Mouse (Mus musculus): ENCODE measurements at regions not wholly inside any gene's neighbourhood (a gene's known extent, or its start where the extent isn't known, plus 50 kb on each side); places are given as distances from the start of the nearest gene placed in this dataset.
"Not testable (repeated sequence)": the region's sequence is repeated elsewhere in the genome, so short reads cannot be mapped to it uniquely, and the experiment has no call there.

DNA sequence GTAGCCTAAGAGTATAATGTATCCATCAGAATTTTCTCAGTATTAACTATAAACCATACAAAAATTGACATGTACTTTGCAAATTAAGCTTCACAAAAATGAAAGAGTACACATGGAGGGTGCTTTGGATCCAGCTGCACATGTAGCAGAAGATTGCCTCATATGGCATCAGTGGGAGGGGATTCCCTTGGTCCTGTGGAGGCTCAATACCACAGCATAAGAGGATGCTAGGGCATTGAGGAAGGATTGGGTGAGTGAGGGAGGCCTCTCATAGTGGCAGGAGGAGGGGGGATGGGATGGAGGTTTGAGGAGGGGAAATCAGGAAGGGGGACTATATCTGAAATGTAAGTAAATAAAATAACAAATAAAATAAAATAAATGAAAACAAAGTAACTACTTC, 301.7 kb upstream of the Cntn5 start:
- no peak for DNase-seq (ENCODE audit: low spot score in 2 of 2)

DNA sequence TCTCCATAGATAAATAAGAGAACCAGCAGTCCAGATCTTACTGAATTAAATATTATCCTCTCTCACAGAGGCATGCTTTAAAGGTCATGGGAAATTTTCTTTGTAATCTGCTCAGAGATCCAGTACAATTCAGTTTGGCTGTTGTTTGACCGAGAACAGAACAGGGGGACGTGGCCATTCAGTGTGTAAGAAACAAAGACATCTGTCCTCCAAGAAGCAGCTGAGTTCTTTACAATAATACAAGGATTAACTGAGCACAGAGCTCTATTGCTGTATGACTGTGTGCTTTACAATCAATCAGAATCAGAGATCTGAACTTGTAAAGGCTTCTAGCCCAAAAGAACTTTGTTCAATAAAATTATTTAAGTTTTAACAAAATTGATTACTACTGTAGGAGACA, 287.6 kb upstream of the Cntn5 start:
- no peak for DNase-seq (ENCODE audit: low spot score in 2 of 2)

DNA sequence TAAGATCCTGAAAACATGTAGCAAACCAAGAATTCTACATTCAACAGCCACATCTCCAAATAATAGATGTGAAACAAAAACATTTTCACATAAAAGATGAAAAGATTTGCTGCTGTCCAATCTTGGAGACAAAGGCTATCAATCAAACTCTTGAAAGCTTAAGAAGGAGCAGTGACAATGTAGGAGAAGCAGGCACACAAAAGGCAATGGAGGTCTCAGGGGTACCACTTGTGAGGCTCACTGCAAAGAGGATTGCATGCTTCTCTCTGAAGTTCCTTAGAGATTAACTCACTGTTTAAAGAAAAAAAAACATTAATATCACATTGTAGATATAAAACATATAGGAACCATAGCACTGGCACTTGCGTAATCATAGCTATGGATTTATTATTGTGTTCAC, 241.2 kb upstream of the Cntn5 start:
- DNase-seq (ENCODE audit: low spot score in 2 of 2), result no peak

- DNase-seq (ENCODE audit: low spot score in 2 of 2), result no peak
Measured at GRCm38 (mm10) chr9:11126833-11127232, 222.3 kb upstream of the Cntn5 start.

DNA sequence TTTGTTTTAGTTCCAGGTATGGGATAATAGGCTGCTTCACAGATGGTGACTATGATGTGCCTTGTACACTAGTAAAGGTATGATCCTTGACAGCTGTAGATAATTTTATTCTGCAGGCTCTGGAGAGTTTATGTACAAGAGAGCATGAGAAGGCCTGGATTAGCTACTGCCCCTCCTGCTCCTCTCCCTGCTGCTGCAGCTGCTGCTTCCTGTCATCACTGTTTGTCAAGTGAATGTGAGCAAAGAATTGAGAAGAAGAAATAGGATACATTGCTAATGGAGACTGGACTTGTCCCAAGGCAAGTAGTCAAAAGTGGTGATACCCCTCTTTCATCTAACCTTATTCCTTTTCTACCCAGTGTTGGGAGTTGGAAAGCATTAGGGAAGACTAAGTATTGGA, 214.6 kb upstream of the Cntn5 start:
- DNase-seq (ENCODE audit: low spot score in 2 of 2), result no peak

DNA sequence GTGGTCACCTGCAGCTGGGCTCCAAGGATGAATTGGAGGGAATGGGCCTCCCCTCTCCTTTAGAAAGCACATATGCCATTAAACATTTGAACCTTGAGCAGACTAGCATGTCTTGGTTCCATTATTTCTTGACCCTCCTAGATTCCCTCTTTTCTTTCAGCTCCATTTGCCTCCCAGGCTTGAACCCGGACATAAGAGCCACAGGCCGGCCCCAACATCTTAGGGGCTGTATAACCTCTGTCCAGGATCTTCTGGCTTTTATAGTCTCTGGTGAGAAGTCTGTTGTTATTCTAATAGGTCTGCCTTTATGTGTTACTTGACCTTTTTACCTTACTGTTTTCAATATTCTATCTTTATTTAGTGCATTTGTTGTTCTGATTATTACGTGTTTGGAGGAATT, 203.3 kb upstream of the Cntn5 start:
- not testable (repeated sequence) for DNase-seq (ENCODE audit: low spot score in 2 of 2)

GRCm38 (mm10) chr9:11107212-11107611, 202.6 kb upstream of the Cntn5 start:
- DNase-seq (ENCODE audit: low spot score in 2 of 2), result not testable (repeated sequence)

DNA sequence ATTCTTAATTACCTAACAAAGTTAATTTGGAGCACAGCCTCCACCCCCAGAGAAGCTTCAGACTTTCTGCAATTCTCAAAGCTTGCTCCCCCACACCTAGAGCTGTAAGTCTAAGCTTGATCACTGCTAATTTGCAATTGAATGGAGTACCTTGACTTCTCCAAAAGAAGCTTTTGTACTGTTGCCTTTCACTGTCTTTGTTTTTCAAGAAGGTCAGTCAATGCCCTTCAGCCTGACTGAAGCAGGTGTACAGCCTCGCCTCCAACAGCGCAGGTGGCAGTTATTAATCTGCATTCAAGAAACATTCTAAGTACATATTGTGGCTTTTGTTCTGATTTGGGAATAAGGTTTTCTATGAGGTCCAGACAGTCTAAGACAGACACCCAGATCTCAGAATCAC, 201.7 kb upstream of the Cntn5 start:
- no peak for DNase-seq (ENCODE audit: low spot score in 2 of 2)

DNA sequence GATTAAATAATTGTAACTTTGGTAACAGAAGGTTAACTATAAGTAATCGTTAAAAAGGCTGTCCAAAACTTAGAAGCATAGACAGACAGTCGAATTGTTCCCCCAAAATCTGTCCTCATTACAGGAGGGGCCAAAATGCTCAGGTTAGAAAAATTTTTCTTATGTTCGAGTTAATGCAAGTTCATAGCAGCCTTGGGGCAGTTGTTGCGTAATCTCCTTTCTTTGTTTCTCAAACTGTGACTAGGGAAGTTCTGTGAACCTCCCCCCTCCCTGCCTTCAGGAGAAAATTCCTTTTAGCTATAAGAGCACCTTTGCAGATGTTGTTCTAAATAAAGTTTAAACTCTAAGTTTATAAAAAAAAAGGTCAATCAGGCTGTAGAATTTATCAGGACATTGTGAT, 198.9 kb upstream of the Cntn5 start:
- no peak for DNase-seq (ENCODE audit: low spot score in 2 of 2)

GRCm38 (mm10) chr9:11092874-11093273, 188.3 kb upstream of the Cntn5 start:
- DNase-seq (ENCODE audit: low spot score in 2 of 2), result no peak

- DNase-seq (ENCODE audit: low spot score in 2 of 2), result not testable (repeated sequence)
Measured at GRCm38 (mm10) chr9:11067125-11067524, 162.6 kb upstream of the Cntn5 start.

DNA sequence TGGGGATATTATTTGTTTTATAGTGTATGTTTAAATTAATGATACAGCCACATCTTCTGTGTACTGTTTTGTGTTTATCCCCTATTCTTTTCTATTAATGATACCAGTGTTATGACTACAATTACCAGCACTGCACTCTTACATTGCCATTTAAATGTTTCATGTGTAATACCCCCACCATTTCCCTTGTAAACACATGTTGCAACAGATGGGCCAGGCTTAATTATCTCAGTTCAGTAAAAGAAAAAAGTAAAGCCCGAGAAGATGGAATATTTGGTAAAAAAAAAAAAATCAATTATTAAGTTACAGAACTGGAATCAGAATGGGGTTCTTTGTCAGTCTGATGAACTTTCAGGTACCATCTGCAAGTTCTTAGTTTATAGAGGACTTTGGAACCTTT, 158.3 kb upstream of the Cntn5 start:
- peak in 1 of 2 experiments; percentile 15 for DNase-seq (ENCODE audit: low spot score in 2 of 2)

All from layer of hippocampus, adult 8-10 months (tissue).